Mouse (Mus musculus): Measurements from ENCODE around the gene Prr5. TPM values are rescaled to one million over a fixed set of nuclear protein-coding genes. Genes with fewer than 3 reads are reported as not detected.

Gene Prr5
- total RNA-seq, 2 experiments from 2014 or later = 10.6 to 17.3 TPM

Other genes starting within 250 kb of the Prr5 start
- gene Shisal1, start 222.5 kb upstream of the Prr5 start, total RNA-seq (2021) = 10 to 100 TPM; 59.9 to 61.7 TPM
- gene Rtl6, start 111.8 kb upstream of the Prr5 start, total RNA-seq (2021) = 10 to 100 TPM; 55.9 to 56.2 TPM
- gene Arhgap8, start 50.4 kb downstream of the Prr5 start, total RNA-seq (2021) = under 1 TPM in 1 of 2 experiments, not detected in 1; 0.42 TPM
- 10 to 100 TPM; 11.3 TPM for gene Phf21b, start 186.4 kb downstream of the Prr5 start, total RNA-seq (2021)

Measured in layer of hippocampus, postnatal 36 days (tissue).